Mouse (Mus musculus) embryo, embryonic 11.5 days (tissue): ENCODE results near the gene Parm1.

Experiments used
- DNase-seq: peaks from one replicate; pipeline ENCODE4 v3.0.0-alpha.2; 2012; ENCODE audit warnings: low read depth, low spot score

Gene Parm1

DNA sequence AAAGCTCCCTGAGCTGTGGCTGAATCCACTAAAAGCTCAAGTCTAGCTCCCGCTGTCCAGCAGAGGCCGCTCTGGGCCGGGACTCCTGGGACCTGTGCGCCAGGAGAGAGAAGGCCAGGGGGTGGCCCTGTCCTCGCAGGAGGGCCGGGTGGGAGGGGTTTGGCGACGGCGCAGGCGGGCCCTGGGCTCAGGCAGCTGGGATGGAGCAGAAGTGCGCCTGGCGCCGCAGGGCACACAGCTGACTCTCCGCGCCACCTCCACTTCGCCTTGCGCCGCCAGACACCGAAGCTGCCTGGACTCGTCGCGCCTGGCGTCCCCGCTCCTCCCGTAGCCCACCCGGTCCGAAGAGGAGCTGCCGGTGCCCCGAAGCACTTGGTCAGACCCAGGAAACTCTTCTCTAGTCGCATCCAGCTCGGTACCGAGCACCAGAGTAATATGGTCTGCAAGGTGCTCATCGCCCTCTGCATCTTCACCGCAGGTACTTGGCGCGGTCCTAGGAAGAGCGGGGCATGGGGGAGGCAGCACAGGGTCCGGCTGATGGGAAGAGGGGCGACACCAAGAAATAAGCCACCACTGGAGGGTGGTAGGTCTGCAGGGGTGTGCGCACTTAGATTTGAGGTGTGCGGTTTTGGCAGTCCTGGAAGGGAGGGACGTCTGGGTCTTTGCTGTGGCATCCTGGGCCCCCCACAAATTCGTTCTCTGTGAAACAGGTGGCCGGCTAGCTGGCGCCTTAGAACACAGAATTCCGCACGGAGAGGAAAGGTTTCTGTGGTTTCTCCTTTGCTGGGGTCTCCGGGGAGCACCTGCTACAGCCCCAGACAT is at the start of gene Parm1:
Gene Parm1, plus strand, starts transcription at position 136 of the 822 bp plus-strand sequence.
- peak; percentile 80 for DNase-seq

DNA sequence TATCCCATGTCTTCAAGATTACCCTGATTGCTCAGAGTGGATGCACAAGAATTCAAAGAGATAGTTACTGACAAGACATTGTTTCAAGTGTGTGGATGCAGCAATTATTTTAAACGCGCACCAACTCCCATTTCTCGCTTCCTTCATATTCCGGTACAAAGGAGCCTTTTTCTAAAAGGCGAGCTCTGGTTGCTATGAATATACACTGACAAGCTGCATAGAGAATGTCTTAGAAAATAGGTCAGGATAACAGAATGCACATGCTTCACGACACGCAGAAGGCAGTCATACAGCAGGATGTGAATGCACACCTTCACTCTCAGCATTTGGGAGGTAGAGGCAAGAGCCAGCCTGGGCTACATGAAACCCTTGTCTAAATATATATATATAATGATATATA is 42.2 kb upstream of the Parm1 start:
- no peak for DNase-seq

- no peak for DNase-seq
Measured at GRCm38 (mm10) chr5:91476863-91477262, 40.6 kb upstream of the Parm1 start.

DNA sequence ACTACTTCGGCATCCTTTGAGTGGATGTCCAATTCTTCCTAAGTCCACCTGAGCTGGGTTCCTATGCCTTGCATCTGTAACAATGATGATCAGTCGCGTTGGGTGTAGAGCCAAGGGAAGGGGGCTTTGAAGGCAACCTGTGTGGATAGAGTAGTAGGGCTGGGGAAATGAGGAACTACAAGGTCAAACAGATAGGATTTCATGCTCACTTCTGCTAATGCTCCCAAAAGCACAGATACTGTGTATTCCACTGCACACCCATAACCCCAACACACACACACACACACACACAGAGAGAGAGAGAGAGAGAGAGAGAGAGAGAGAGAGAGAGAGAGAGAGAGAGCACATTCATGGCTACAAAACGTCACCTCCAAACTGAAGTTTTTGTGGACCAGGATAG is 38.7 kb upstream of the Parm1 start:
- no peak for DNase-seq

GRCm38 (mm10) chr5:91480129-91480528 is 37.3 kb upstream of the Parm1 start:
- DNase-seq, result no peak

DNA sequence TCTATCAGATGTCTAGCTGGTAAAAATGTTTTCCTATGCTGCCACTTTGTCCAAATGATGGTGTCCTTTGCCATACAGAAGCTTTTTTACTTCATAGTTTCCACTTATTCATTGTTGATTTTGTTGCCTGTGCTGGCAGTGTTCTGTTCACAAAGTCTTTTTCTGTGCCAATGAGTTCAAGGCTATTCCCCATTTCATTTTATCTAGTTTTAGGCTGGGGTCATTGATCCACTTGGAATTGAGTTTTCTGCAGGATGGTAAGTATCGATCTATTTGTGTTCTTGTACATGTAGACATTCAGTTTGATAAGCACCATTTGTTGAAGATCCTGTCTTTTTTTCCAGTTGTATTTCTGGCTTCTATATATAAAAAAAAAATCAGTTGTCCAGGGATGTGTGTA is 33.1 kb upstream of the Parm1 start:
- no peak for DNase-seq

GRCm38 (mm10) chr5:91494456-91494855 is 23.0 kb upstream of the Parm1 start:
- no peak for DNase-seq

DNA sequence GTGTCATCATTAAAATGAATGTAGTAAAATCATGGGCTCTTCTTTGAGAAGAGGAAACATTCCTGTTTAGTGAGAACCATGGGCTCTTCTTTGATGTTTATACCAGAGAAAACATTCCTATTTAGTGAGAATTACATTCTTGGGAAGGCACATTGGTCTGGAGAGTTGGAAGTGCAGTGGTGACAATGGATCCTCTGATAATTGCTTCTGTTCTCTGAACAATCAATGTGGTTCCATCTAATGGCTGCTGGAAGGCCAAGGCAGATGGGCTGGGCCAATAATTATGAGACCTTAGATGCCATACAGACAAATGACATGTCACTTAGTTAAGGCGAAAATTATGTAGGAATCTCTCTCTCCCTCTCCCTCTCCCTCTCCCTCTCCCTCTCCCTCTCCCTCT is 16.1 kb upstream of the Parm1 start:
- no peak for DNase-seq

GRCm38 (mm10) chr5:91502366-91502765 is 15.0 kb upstream of the Parm1 start:
- DNase-seq, result no peak

DNA sequence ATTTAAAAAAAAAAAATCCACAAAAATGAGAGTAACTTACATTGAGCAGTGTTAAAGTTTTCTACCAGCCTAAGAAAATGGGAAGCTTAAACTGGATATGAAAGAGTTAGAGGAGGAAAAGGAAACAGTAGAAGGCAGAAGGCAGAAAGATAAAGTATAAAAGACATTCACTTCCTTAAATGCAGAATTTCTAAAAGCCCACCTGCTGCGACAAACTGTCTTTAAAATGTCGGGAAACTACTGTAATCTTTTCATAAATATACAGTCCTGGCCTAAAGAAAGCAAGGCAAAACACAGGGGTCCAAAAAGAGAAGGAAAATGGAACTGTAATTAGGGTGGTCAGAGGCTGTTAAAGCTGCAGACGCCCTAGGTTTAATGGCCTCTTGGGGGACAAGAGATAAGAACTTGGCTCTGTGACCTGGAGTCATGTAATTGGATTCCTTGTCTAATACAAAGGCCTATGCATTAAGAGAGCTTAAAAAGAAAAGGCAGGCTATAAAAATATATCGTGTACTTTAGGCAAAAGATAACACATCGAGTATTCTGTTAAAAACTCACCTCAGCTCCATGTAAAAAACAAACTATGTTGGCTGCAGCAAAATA is 13.0 kb upstream of the Parm1 start:
- DNase-seq, result no peak

- DNase-seq, result no peak
Measured at GRCm38 (mm10) chr5:91517077-91517476, 338 bp upstream of the Parm1 start.

DNA sequence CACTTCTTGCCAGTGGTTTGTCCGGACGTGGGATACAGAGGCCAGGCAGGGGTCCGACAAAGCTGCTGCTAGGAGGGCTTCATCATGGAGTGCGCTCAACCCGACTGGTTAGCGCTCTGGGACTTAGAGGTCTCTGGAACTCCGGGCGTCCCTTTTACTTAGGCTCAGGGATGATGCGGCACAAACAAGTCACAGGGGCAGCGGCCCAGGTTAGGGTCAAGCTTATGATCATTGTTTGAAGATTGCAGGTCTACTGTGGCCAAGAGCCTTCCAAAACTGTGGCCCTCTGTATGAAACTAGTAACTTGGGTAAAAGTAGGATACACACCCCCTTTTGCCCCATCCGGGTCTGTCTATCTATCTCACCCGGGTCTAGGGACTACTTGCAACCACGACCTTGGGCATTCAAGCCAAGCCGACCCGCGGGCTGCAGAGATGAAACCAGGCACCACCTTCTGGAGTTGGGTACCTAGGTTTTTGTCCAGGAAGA is 931 bp downstream of the Parm1 start:
- DNase-seq, result no peak

DNA sequence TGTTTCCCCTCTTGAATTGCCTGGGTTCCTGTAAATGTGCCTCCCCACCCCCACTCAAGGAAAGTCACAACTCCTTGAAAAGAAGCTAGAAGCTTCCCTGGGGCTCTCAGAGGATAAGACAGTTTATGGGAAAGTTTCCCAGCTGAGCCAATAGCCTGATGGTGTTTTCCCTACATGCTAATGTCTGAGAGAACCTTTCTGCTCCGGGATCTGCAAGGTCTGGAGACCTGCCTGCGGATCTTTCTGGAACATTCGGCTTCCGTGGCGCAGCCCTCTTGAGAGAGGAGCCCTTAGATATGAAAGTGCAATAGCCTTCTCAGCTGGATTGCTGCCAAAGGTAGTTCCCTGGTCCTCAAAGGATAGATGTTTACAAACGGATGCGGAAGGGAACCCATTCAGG is 1.5 kb downstream of the Parm1 start:
- no peak for DNase-seq

- no peak for DNase-seq
Measured at GRCm38 (mm10) chr5:91519521-91519920, 2.1 kb downstream of the Parm1 start.

GRCm38 (mm10) chr5:91532748-91533496 is 15.5 kb downstream of the Parm1 start:
- DNase-seq, result no peak

GRCm38 (mm10) chr5:91559071-91559610 is 41.7 kb downstream of the Parm1 start:
- DNase-seq, result no peak

- DNase-seq, result no peak
Measured at GRCm38 (mm10) chr5:91559711-91560110, 42.3 kb downstream of the Parm1 start.

- DNase-seq, result no peak
Measured at GRCm38 (mm10) chr5:91561394-91561793, 44.0 kb downstream of the Parm1 start.

DNA sequence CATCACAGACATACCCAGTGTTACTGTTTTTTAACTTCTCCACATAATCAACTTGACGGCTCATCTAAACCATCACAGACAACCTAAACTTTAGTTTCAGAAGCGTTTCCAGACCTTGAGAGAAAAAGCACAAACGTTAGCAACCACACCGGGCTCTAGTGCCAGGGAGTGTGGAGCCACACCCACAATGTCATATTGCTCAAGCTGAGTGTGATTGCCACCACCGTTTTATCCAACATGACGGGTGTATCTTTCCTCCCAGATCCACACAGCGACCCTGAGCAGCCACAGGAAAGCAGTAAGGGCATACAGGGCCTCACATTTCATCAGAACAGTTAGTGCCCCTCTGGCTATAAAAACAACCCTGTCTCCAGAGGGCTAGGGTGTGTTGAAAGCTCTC is 45.1 kb downstream of the Parm1 start:
- DNase-seq, result no peak

GRCm38 (mm10) chr5:91564054-91564453 is 46.6 kb downstream of the Parm1 start:
- no peak for DNase-seq

GRCm38 (mm10) chr5:91565458-91565857 is 48.0 kb downstream of the Parm1 start:
- DNase-seq, result no peak

GRCm38 (mm10) chr5:91566591-91566990 is 49.2 kb downstream of the Parm1 start:
- no peak for DNase-seq
